Mouse (Mus musculus) right cerebral cortex, adult 2 months (tissue): Measurements from ENCODE around the gene Sez6l.

Experiments used
- DNase-seq, 2 experiments: peaks; one replicate each; pipeline ENCODE4 v3.0.0; 2021 to 2022; ENCODE audit warnings: low spot score in 2 of 2

Gene Sez6l

DNA sequence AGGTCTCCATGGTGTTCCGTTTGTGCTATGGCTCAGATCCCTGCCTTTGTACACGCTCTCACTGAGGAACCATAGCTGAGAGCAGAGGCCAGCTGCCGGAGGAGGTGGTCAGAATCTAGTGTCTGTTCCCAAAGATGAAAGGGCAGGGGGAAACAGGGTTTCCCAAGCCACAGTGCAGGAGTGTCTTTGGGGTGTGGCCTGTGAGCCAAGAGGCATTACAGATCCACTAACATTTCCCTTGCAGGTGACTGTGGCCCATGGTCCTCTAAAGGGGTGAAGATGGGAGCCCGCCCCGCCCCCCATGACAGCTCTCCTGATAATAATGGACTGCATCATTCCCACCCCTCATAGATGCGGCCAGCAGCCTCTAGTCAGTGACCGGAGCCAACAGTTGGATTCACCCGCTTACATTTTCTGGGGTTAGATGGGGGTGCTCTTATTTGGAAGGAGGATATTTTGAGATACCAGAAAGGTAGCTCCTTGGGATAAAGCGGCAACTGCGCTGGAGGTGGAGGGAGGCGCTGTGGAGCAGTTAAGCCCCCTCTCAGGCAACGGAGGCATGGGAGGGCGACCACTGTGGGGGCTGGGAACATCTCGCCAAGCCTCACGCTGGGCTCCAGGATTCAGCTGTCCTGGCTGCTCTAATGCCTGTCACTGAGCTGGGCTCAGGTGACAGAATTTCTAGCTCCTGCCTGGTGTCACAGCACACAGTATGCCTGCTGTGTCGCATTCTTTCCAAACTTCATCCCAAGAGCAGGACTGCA is 43.5 kb downstream of the Sez6l start:
- DNase-seq: no peak

DNA sequence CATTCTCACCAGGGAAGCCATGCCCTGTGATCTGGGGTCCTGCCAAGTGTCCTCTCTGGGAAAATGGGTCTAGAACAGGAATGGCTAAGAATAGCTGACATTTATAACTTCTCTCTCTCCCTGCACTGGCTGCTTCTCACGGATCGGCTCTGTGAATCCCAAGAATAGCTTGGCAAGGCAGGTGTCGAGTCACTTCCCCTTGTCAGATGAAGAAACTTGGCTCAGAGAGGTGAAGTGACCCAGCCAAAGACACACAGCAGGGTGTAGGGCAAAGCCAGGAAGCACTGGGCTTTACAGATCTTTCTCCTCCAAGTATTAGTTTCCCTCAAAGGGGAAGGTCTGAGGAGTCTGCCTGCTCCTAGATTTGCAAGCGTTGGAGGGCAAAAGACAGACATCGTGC is 44.1 kb downstream of the Sez6l start:
- no peak for DNase-seq

DNA sequence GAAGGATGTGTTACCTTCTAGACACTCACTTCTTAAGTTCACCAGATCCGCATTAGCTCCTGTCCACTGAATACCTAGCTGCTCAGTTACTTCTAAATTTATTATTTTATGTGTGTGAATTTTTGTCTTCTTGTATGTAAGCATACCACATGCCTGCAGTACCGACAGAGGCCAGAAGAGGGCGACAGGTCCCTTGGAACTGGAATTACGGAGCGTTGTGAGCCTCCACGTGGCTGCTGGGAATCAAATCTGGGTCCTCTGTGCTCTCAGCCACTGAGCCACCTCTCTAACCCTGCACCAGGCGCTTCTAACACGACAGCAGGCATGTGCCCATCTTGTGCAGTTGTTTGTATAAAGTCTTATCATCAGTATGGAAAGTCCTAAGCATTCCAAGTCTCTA is 44.8 kb downstream of the Sez6l start:
- no peak for DNase-seq

DNA sequence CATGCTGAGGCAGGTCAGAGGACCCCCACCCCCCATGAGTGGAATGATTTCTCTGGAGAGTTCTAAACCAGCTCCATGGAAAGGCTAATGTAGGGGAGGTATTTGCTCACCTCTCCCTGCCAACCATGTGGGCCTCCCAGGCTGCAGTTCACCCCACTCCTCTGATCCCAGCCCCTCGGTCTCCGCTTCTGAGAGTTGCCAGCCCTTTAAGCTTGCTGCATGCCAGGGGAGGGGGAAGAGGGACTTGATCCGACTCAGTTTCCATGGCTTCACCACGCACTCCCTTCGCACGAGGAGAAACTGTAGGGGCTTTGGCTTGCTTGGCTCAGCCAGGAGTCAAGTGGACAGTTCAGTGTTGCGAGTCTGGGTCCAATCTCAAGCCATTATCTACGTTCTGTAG is 45.9 kb downstream of the Sez6l start:
- no peak for DNase-seq

DNA sequence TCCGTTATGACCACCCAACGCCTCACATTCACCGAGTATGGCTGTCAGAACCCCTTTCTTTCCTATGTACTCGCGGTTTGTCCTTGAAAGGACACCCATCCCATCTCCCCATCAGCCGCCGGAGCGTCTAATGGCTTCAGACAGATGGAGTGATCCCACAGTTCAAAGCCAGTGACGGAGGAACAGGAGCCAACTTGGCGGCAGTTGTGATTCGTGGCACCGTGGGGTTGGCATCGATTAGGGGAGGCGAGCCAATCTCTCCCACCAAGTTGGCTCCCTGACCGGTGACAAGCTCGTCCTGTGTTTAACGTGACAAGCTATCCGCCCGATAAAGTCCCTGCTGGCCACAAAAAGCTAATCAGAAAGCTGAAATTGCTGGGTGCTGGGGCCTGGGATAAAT is 50.0 kb downstream of the Sez6l start:
- no peak for DNase-seq

DNA sequence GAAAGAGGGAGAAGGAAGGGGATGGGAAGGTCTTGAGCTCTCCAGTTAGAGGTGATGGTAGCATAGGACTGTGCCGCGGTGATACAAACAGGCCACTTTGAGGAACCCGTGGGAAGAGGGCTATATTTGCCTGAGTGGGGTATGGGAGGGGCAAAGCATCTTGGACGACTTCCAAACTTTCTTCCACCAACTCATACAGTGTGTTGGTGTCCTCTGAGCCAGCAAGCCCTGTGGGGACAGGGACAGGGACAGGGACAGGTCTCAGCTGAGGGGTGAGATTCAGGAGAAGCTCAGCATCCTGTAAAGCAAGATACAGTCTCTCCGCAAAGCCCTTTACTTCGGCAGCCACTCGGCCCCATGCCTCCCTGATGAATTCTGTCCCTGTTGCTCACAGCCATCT is 50.5 kb downstream of the Sez6l start:
- no peak for DNase-seq

DNA sequence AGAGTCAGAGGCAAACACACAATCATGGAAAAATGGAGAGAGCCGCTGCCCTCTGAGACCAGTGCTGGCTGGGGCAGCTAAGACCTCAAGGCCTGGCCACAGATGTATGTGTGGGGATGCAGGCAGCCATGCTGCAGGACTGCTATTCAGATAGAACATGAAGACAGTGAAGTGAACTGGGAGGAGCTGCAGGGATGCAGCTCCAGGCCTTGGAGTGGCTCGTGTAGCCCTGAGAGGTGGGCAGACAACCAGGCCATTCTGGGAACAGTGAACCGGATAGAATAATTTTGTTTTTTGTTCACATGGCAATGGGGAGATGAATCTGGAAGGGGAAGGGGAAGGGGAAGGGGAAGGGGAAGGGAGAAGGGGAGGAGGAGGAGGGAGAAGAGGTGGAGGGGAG is 51.0 kb downstream of the Sez6l start:
- no peak for DNase-seq

DNA sequence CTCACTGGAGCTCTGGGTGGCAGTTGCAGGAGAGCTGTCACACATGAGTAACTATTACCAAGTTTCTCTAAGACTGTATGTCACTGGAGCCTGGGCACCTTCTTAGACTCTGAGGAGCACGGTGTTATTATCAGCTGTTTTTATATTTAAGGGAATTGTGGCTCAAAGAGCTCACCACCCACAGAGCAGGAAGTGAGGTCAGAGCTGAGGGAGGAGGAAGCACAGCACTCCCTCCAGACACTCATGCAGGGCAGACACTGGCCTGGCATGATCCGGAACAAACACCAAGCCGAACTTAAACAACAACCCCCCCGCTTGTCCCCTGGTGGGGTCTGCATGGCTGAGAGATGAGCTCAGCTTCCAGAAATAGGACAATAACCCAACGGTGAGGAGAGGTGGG is 51.7 kb downstream of the Sez6l start:
- no peak for DNase-seq

DNA sequence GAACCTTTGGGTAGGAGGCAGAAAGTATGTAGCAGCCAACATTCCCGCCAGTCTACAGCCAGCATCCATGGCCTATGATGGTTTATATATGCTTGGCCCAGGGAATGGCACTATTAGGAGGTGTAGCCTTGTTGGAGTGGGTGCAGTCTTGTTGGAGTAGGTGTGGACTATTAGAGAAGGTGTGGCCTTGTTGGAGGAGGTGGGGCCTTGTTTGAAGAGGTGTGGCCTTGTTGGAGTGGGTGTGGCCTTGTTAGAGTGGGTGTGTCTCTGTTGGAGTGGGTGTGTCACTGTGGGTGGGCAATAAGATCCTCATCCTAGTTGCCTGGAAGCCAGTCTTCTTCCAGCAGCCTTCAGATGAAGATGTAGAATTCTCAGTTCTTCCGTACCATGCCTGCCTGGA is 53.2 kb downstream of the Sez6l start:
- no peak for DNase-seq

DNA sequence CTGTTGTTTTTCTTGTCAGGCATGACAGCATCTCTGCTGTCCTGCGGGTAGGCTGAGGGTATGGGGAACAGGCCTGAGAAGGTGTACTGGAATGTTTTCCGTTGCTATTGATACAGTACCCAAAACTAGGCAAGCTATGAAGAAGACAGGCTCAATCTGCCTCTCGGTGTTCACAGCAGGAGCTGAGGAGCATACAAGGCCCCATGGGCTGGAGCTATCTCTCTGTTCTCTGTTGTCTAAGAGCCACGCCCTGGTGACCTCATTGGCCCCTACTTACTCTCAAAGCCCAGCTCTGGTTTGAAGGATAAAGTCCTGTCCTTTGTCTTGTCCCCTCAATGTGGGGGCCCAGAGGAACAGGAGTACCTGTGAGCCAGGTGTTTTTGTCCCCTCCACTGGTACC is 53.7 kb downstream of the Sez6l start:
- DNase-seq: no peak

DNA sequence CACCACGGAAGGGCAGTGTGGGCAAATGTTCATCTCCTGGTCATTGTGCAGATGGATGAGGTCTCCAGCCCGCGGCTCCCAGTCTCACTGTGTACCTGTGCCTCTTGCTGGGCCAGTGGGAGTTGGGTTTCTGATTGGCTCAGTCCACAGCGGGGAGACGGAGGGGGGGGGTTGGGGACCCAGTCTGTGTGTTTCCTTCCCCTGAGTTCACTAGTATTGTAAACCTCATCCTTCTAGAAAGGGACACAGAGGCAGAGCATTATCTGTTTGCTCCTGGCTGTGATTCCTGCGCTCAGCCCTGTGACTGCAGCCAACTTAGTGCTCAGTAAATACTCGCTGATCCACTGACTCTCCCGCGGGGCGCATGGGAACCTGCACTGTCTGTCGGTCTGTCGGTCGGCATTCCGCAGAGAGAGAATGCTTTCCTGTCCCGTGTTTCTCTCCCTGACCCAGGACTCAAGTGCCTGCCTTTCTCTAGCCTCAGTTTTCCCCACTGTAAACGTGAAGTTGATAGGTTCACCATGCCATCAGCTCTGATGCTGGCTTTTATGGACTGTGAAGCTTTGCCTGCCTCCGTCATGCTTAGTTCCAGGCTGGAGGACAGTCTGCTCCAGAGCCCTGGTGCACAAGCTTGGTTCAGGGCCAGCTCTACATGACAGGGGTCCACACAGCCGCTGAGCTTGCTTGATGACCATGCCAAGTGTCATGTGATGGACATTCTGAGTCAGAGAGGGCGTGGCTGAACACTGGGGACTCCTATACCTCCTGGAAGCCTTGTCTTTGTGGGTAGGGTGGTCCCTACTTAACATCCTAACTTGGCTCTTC is 55.1 kb downstream of the Sez6l start:
- DNase-seq: no peak

DNA sequence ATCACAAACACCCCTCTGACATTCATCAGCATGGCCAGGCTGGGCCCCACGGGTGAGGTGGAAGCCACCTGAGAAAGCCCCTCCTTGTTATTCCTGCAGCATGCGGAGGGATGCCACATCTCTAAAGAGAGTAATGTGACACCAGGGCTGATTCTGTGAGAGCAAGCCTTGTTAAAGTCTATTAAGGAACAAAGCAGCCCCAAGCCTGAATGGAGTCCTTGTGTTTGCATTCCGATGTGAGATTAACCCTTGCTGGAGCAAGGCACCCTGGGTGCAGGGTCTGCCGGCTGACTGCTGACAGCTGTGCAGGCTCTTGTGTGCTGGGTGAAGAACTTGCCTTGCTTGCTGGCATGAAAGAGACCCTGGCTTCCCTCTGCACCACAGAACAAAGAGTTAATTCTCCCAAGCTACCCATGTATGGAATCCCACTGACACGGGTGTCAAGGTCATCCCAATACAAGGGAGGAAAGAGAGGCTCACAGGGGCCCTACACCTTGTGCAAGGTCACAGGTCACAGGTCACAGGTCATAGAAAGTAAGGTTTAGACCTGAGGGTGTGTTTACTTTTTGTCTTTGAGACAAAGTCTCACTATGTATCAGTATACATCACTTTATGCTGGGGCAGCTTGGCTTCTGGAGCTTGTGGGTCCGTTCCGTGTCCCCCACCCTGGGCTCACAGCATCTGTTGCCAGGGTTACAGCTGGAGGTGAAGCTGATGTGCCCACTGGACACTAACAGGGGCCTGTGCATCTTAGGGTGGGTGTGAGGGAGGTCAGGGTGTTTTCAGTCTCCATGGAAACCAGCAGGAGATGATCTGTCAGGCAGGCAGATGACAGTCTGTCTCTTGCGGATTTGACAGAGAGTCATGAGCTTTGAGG is 55.9 kb downstream of the Sez6l start:
- no peak for DNase-seq

DNA sequence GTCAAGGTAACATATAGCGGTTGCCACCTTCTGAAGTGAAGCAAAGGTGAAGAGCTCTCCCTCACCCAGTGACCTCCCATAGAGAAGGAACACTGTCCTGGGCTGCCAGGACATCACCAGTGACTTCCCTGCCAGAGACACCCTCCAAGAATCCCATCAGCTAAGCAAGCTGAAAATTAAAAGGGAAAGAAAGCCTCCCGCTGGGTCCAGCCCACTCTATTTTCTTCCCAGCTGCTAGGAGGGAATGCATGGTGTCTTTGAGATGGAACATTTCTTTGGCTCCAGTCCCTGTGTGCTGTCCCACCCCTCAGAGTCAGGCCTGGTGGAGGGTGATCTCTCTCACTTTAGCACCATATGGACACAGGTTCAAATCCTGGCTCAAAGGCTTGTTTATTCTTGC is 58.2 kb downstream of the Sez6l start:
- DNase-seq: no peak

DNA sequence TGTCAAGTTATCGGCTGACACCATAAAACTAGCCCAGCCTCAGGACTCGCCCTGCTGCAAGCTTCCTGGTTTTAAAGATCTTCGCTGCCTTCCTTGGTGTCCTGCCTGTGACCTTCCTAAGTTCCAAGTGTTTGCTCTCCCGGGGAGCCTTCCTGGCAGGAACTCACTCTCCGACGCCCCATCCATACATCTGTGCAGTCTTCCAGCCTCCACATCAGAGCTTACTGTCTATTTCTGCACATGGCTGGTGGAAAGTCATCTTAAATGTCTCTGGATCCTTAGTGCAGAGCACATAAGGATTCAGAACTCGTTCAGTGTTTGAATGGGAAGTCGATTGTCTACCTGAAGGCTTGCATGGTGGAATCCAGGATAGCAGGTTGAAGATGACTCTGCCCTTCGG is 59.5 kb downstream of the Sez6l start:
- DNase-seq: no peak

DNA sequence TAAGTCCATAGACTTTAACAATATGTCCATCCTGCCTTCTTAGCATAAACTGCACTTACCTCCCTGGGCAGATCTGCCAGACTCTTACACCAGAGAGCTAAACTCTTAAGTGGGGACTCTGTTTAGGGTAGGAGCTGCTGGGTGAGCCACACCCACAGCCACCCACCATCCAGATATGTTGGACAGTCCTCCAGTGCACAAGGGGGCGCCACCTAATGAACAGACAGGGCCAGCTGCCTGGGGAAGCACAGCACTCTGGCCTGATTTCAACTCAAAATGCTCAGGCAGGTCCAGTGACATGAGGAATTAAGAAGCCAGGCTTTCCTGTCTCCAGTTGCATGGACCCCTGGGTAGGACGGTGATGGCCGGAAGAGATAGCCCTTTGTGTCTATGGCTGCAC is 60.5 kb downstream of the Sez6l start:
- DNase-seq: no peak

DNA sequence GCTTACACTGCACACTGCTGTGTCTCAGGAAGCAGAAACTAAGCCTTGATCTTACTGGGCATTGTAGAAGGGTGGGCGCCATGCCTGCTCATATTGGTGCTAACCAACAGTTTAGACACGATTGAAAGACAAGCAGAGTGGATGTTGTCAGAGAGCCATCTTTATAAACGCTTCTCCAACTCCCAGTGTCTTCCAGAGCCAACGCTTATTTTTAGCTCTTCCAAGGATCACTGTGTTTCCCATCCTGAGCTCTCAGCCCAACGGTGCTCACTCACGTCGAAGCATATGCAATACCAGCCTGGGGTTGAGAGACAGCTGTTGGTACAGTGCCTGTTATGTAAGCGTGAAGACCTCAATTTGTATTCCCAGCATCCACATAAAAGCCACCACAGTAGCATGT is 66.6 kb downstream of the Sez6l start:
- DNase-seq: peak in 1 of 2 experiments; percentile 41

DNA sequence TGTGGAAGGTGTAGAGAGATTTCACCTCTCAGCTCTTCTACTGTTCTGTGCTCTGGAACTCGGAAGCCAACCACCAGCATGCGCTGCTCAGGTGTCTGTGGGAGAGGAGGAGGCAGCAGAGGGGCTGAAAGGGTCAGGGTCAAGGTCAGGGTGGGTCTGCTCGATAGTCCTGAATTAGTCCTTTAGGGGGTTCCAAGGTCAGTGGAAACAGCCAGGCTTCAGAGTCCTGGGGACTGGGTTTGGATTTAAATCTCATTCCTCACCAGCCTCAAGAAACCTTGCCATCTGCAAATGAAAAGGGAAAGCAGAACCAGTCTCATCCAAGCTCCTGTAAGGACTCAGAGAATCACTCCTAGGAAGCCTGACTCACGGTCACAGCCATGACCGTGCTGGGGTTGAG is 67.1 kb downstream of the Sez6l start:
- DNase-seq: no peak

DNA sequence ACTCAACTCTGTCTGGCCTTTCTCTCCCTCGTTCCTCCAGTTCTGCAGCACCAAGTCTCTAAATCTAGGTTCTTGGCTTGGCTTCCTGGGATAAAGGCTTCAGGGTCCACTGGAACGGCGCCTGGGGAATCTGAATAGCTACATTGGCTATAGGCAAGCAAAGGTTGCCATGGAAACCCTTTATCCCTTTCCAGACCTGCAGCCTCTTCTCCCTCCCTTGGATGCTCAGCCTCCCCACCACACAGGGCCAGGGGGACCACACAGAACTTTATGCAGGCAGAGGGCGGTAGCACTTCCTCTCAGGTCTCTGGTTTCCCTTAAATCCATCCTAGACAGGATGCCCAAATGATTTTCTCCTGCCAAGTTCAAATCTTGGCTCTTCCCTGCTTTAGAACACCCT is 71.4 kb downstream of the Sez6l start:
- no peak for DNase-seq

DNA sequence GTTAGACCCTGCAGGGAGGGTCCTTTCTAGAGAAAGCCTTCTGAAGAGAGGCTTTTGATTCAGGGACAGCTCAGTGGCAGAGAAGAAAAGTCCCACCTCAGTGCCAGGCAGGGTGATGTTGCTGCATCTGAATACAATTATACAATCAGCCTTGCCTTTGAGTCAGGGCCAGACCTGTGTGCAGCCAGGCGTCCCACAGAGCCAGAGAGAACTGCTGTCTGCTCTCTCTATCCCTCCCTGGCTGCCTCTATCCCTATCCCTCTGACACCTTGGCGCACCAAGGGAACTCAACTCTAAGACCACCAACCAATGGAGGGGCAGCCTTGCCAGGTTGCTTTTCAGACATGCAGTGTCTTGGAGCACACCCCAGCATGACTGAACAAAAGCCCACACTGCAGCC is 75.6 kb downstream of the Sez6l start:
- no peak for DNase-seq

DNA sequence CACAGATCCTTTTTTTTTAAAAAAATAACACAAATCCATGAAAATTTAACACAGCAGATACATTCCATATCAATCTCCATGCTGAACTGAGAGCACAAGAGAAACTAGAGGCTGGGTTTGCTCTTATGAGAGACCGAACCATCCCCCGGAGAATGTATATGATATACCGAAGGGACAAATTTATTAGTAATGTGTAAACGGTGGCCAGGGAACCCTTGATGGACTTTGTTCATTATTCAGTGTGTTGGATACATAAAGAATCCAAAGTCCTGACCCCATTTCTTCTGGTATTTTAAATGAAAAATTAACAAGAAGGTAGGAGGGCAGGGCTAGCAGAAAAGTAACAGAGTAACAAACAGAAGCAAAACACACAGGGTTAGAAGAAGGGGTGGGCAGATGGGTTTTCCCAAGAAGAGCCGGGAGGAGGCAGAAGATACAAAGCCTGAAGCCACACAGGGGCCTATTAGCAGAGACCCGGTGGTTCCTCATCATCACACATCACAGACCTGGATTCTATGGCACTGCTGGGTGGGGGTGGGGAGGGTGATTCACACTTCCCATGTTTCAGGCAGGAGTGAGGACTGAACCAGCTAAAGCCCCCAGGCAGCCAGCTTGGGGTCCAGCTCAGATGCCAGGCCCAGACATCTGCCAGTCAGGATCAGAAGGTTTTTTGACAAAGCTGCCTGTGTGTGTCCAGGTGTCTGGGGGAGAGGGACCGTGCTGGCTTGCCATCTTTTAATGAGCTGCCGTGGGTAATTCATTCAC is 76.9 kb downstream of the Sez6l start:
- no peak for DNase-seq
